Mouse (Mus musculus) midbrain, embryonic 16.5 days (tissue): ENCODE measurements around the gene Hpf1. TPM values are rescaled to one million over a fixed set of nuclear protein-coding genes. Genes with fewer than 3 reads are reported as not detected.

Experiments
- ATAC-seq: fragments of 200-750 bp; cut with Nextera tagmentation; 2 replicates; pipeline ENCODE4 v1.8.0; 2017; ENCODE audit warnings: moderate TSS enrichment
- H3K27ac ChIP-seq: fragments of 300-500 bp; sonication (generic); 2 replicates; pipeline ENCODE4 v1.5.1; 2014; ENCODE audit warnings: mild to moderate bottlenecking, low read length, mixed read lengths
- H3K27me3 ChIP-seq: fragments of 300-500 bp; sonication (generic); 2 replicates; pipeline ENCODE4 v1.6.1; 2014; ENCODE audit warnings: low read depth, low read length, mixed read lengths; ENCODE audit not compliant: control insufficient read depth, insufficient read depth
- H3K36me3 ChIP-seq: fragments of 300-500 bp; sonication (generic); 2 replicates; pipeline ENCODE4 v1.6.1; 2014; ENCODE audit warnings: mild to moderate bottlenecking, low read length, moderate library complexity, mixed read lengths; ENCODE audit not compliant: control insufficient read depth, insufficient read depth
- H3K4me1 ChIP-seq: fragments of 300-500 bp; sonication (generic); 2 replicates; pipeline ENCODE4 v1.6.1; 2014; ENCODE audit warnings: mild to moderate bottlenecking, low read length, mixed read lengths; ENCODE audit not compliant: control insufficient read depth, insufficient read depth
- H3K4me2 ChIP-seq: fragments of 300-500 bp; sonication (generic); 2 replicates; pipeline ENCODE4 v1.6.1; 2014; ENCODE audit warnings: mild to moderate bottlenecking, low read length, mixed read lengths
- H3K4me3 ChIP-seq: fragments of 300-500 bp; sonication (generic); 2 replicates; pipeline ENCODE4 v1.5.1; 2014; ENCODE audit warnings: low read depth, mild to moderate bottlenecking, low read length, moderate library complexity, mixed read lengths
- H3K9ac ChIP-seq: fragments of 300-500 bp; sonication (generic); 2 replicates; pipeline ENCODE4 v1.6.1; 2014; ENCODE audit warnings: low read depth, low read length, mixed read lengths
- H3K9me3 ChIP-seq: fragments of 300-500 bp; sonication (generic); replicated peaks from 2 replicates; pipeline ENCODE4 v1.6.1; 2014; ENCODE audit warnings: mild to moderate bottlenecking, low read length, mixed read lengths; ENCODE audit not compliant: control insufficient read depth, poor library complexity, severe bottlenecking
- WGBS: fragments of 180-500 bp; shearing (Covaris S2); extraction: QIAGEN DNeasy Blood & Tissue Kit; methylation state at CpG from one replicate; pipeline ENCODE4 v1.1.7; 2014; 5-methylcytosine and 5-hydroxymethylcytosine counted together
- polyA plus RNA-seq: library from polyadenylated mRNA; unstranded; fragments of >200 nt; fragmentation: Nextera tagmentation; extraction: Ambion mirVana; gene quantifications from 2 replicates; pipeline ENCODE4 v1.2.1, GENCODE M21; 2015

Hpf1 gene
- polyA plus RNA-seq, 1 experiment from 2014 or later, result 101 TPM

DNA sequence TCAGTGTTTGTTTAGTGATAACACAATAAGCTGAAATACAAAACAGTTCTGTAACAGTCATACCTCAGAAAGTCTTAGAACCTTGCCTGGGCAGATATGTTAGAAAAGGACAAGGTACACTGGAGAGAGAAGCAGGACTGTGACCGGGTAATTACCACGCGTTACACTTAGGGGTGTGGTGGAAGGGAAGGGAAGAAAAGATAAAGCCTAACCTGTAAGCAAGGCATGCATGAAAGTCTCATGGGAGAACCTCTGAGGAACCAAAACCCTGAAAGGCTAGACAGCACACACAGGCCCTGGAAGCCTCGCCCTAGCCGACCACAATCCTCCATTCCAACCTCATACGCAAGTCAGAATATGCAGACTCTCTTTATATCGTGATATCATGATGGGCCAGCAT, 66.6 kb downstream of the Hpf1 start:
- 95% methylated on average over 7 of the region's 7 CpGs for WGBS
- Histone ChIP-seq H3K4me3 (no peak overlapping the region), H3K9me3 (no peaks in the 10 kb centered on the region), H3K4me1 (peaks cover 8% of the 10 kb centered on the region; the same call in 1 of the 2 replicates), H3K36me3 (no peaks in the 10 kb centered on the region), H3K4me2 (no peak overlapping the region), H3K27me3 (no peaks in the 10 kb centered on the region), H3K27ac (no peak overlapping the region), H3K9ac (no peak overlapping the region)
- no peak for ATAC-seq

Other genes with a start within 250 kb of the Hpf1 start
- gene Clcn3, start 92.9 kb downstream of the Hpf1 start, polyA plus RNA-seq, result 74.4 and 78.4 TPM in 2 replicates
- gene Nek1, start 102.8 kb downstream of the Hpf1 start, polyA plus RNA-seq, result 27.2 and 30.6 TPM in 2 replicates